Mouse (Mus musculus) left cerebral cortex, postnatal 36 days (tissue): ENCODE measurements around the gene Rarb. TPM values are rescaled to one million over a fixed set of nuclear protein-coding genes. Genes with fewer than 3 reads are reported as not detected.

Experiments used
- DNase-seq, 2 experiments: peaks; one replicate each; pipeline ENCODE4 v3.0.0; 2021 to 2022; ENCODE audit warnings: low spot score in 2 of 2, mixed read lengths in 1 of 2
- intact Hi-C: fragments of 180-260 bp; cut with DNase I; formaldehyde crosslinking; loops from one replicate; pipeline ENCODE4 v1.15.1; 2025
- total RNA-seq, 2 experiments: library from RNA; stranded (reverse); gene quantifications; 2 replicates each; pipeline ENCODE4 v1.2.3; 2021

Rarb gene
- total RNA-seq, 2 experiments from 2014 or later, result 12.5 to 18.6 TPM

DNA sequence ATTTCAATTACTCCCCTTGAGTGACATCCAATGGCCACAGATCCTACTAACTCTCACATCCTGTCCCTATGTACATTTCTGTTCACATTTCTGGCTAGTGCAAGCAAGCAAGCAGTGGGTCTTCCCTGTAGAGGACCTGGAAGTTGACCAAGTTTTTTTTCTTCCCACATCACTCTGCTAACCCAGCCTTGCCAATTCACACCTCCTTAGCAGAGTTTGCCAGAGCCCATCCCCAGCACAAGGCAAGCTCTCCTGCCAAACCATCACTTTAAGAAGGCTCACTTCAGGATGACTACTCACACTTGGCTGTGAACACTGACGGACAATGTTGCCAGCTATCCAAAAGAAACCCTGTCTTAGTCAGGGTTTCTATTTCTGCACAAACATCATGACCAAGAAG lies 80.4 kb downstream of the Rarb start:
- peak; percentile 51 to 64 for DNase-seq
- intact Hi-C loops, result loop anchor here (5.0 kb wide), 1 partner anchor 61 kb away; no protein-coding TSS in a partner anchor

DNA sequence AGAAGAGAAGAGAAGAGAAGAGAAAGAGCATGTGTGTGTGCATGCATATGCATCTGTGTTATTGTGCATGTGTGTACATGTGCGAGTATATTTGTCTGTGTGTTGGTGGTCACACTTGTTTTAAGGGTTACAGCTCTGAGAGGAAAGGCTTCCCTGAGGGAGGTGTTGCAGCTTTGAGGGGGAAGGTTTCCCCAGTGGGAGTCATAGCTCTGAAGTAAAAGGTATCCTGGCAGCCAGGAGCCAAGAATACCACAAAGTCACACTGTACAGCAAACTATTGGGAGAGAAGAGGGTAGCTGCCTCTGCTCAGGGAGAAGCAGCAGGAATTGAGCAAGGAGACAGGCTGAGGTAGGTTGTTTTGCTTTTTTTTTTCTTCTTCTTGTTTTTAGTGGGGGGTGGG lies 81.2 kb downstream of the Rarb start:
- intact Hi-C loops, result loop anchor here (5.0 kb wide), 1 partner anchor 60 kb away; no protein-coding TSS in a partner anchor
- no peak for DNase-seq

DNA sequence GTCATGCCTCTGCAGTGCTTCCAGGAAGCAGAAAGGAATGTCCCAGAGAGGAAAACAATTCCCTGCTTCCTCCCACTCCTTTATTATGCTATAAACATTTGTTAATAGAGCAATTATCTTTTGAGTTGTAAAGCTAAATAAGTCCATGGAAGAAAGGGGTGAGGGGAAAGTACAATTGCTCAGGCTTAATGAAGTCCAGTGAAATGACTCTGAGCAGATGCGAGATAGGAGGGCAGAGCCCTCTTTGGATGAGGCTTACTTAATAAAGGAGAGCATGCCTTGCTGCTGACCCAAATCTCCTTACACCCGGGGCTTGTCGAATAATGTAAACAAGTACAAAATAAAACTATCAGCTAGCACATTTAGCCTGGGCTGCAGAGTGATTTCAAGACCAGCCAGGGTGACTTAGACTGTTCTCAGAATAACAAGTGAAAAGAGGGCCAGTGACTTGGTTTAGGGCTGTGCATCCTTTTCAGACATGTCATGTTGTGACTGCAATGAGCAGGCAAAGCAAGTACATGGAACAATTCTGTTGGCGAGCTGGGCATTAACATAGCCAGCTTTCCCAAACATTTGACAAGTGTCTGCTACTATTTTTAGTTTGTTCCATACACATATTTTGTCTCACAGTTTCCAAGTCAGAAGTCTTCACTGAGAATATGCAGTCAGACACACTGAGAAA lies 83.5 kb downstream of the Rarb start:
- no peak for DNase-seq
- intact Hi-C loops, result loop anchor here (5.0 kb wide), 1 partner anchor 58 kb away; no protein-coding TSS in a partner anchor

DNA sequence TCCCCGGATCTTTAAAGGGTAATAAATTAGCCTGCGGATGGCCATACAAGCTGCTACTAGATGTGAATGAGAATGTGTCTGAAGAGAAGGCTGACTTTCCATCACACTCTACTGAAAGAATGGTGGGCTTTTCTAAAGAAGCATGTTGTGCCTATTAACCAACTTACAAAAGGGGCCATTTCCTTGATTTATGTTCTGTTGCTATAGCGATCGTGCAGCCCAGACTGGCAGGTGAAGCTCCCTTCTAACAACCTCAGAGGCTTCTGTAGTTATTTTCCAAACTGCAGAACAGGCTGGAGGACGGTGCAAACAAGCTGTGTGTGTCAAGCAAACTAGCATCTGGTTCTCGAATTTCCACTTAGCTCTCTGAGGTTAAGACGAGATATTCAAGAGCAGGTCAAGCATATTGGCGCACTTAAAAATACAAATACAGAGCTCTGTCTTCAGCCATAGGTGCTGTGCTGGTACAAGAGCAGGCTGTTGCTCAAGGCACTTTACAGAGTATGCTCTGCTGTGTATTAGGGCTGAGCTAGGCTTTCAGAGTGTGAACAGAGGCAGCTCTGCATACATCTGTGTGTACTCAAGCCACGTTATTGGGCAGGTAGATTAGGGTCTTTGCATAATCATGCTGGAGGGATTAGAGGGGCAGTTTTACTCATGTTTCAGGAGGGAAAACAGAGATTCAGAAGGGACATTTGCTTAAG lies 85.2 kb downstream of the Rarb start:
- intact Hi-C loops, result no loop called here
- no peak for DNase-seq

DNA sequence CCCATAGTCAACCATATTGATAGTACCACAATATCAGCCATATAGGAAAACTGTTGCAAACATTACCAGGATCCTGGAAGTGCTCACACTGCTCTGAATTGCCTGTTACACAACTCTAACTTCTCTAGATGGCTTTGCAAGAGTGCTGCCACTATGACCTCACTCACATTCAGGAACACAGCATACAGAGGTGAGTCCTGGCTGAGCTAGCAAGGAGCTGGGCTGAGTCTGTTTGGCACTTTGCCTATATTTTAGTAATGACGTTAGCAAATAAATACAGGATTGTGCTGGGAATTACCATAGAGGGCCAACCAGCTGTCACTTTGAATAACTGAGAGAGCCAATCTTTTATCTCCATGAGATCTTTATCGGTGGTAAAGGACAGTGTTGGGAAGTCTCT lies 86.9 kb downstream of the Rarb start:
- intact Hi-C loops, result no loop called here
- no peak for DNase-seq

DNA sequence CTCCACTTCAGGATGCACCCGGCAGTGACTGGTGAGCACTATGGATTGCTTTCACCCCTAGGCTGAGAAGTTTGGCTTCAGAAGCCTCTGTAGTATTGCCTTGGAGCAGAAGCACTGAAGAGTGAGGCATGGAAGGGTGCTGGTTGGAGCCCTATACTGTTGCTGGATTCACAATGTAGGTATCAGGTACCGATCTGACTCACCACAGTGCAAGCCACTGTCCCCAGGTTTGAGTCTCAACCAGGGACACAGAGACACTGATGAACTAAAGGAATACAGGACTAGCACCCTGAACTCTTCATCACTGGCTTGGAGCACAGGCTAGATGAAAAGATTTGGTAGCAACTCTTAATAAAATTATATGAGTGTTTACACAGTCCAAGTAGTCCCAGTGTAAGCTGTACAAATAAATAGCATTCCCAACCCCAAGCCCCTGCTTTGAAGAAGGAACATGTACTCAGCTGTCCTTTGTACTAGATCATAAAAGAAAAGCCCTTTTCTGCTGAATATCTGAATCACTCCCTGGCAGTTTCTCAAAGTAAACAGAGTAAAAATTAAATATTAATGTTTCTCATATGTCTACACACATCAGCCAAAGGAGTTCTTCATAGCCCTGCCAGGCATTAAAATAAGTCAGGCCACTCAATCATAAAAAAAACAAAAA lies 90.6 kb downstream of the Rarb start:
- no peak for DNase-seq
- intact Hi-C loops, result no loop called here

DNA sequence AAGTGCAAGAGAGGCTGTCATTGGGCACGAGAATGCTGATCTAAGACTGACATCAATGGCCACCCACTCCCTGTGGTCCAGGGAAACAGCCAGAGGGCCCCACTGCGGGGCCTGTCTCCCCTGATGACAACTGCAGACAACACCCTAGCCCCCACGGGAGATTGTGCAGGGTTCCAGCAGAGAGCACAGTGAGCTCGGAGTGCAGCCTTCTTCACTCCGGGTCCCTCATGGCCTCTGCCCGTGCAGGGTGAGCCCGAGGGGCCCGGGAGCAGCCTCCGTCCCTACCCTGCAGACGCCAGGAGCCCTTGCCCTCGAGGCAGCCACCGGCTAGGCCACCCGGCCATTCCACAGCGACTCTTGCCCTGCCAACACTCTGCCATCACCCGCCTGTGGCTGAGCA lies 95.0 kb downstream of the Rarb start:
- intact Hi-C loops, result no loop called here
- no peak for DNase-seq

DNA sequence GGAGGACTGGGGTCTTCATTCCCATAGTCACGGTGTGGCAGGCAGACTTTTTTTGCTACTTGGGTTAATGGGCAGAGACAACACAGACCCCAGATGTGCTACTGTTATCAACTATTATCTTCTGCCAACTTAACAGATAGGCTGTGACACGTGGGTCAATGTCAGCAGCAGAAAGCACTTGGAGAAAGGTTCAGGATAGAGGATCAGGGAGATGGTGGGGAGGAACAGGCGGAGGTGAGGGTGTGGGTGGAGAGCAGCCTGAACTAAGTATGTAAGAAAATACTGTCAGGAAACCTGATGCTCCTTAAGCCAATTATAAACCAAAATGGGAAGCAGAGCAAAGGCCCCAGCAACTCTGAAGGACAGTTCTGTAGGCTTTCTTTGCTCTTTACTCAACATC lies 101.1 kb downstream of the Rarb start:
- no peak for DNase-seq
- intact Hi-C loops, result no loop called here

DNA sequence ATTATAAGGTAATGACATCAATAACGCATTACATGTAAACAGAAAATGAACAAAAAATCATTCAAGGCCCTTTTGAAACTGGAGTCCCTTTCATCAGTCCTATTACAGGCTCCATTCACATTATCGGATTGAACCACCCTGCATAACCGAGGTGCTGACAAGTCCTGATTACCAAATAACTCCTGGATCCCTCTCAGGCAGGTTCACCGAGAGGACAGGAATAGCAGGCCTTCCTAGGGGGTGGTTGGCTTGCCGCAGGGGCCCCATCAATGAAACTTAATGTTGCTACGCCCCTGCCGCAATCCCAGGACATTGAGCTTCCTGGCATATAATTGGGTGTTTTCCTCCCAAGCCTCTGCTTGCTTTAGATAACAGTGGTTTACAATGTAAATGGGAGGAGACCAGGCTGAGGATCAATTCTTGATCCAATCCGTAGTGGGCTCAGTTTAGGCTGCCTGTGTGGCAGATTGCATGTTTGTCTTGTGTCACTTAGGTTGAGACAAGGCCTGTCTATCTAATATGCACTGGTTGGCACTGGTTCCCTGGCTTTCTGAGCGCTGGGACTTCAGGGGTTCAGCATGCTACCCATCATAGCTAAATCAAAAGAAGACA lies 104.5 kb downstream of the Rarb start:
- no peak for DNase-seq
- intact Hi-C loops, result no loop called here

DNA sequence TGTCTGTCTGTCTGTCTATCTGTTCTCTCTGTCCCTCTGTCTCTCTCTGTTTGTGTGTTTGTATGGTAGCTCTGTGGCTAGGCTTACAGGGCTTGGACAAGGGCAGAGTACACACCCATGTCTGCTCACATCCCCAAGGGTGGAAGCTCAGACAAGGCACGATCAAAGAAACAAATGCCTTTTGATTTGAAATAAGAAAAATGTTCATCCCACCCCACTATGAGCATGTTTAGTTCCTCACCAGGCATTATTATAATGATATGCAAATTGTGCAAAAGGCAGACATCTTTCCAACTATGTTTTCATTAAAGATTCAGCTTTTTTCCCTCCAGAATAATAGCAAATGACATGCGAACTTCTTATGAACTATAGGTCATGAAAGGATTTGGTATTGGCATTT lies 105.2 kb downstream of the Rarb start:
- no peak for DNase-seq
- intact Hi-C loops, result no loop called here

DNA sequence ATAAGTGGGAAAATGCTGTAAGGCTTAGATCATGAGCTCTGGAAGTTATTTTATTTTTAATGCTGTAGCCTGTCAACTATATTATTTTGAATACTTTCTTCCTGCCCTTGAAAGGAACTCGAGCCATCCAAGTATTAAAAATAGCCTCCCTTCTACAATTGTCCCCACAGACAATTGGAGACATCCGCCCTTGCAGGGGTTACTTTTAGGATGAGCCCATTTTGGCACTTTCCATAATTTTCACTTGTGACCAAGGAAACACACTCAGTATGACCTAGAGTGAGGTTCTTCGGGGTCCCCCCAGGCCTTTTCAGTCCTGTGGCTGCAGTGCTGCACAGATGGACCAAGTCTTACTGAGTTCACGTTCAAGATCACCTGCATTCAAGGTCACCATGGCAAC lies 119.7 kb downstream of the Rarb start:
- DNase-seq, result no peak
- intact Hi-C loops, result no loop called here

DNA sequence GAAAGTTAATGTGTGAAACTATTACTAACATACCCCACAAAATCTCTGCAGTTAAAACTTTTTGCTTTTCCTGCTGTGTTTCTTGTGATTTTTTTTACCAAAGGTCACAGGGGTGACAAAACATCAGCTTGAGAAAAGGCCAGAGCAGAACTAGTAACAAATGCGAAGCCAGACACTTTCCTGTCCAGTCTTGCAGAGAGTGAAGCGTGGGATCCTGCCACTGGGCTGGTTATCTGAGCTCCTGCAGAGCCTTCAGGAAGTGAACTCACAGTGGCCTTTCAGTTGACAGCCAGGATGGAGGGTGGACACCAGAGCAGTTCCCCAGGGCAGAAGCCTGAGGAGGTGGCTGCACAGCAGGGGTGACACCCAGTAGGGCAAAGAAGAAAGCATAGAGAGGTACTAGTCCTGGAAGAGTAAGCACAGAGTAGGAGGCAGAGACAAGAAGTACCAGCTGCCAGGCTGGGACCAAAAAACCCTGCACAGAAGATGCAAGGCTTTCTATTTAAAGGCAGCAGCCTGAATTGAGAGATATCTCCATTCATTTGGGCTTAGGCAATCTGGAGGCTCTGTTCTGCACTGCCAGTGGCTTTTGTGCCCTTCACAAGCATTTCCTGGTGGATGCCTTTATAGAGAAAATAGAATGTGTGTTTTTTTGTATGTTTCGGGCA lies 123.4 kb downstream of the Rarb start:
- intact Hi-C loops, result no loop called here
- peak; percentile 38 to 53 for DNase-seq

DNA sequence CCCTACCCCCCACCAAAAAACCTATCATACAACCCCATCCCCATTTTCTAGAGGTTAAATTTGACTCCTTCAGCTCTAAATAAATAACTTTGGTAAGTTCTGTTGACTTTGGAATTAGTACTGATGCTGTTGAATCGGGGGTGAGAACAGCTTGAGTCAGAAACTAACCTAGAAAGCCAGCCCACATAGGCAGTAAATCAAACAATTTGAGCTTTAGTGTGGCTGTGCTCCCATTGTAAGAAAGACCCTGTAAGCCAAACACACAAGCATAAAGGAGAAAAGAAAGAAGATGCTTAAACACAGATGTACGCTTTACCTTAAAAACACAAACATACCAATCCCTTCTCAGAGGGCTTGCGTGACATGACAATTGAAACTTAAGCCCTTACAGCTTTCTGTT lies 140.6 kb downstream of the Rarb start:
- intact Hi-C loops, result loop anchor here (5.0 kb wide), 1 partner anchor 59 kb away; no protein-coding TSS in a partner anchor
- no peak for DNase-seq

DNA sequence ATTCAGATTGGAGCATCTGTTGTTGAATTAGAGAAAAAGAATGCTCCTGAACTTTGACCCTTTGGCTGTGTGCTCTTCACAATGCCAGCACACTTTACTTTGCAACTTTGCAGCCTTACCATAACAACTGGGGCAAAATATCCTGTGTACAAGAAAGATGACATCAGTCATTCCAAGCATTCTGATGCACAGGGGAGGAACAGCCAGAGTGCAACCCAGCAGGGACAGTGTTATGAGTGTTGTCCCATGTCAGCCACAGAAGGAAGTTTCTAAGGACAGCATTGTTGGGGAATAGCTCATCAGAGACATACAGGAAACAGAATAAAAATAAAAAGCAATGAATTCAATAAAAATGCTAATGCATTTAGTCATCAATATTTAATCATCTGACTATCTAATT lies 141.9 kb downstream of the Rarb start:
- intact Hi-C loops, result loop anchor here (5.0 kb wide), 1 partner anchor 60 kb away; no protein-coding TSS in a partner anchor

DNA sequence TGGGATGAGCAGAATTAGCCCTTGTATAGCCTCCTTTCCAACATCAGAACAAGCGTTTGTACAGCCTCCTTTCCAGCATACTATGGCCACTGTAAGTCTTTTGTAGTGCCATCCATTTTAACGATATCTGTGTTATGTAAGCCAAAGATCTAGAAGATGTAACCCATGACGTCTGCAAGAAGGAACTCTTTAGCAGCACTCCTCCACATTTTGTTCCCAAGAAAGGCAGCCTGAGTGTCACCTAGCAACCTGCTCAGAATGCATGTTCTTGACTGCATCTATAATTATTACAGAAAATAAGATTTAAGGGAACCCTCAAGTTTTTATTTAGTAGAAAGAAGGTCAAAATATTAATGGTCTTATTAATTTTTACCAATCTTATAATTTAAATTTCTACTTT lies 148.4 kb downstream of the Rarb start:
- intact Hi-C loops, result no loop called here
- DNase-seq, result peak; percentile 18 to 21

More for the DNA sequence above, 141.9 kb downstream of the Rarb start:
- no peak for DNase-seq

DNA sequence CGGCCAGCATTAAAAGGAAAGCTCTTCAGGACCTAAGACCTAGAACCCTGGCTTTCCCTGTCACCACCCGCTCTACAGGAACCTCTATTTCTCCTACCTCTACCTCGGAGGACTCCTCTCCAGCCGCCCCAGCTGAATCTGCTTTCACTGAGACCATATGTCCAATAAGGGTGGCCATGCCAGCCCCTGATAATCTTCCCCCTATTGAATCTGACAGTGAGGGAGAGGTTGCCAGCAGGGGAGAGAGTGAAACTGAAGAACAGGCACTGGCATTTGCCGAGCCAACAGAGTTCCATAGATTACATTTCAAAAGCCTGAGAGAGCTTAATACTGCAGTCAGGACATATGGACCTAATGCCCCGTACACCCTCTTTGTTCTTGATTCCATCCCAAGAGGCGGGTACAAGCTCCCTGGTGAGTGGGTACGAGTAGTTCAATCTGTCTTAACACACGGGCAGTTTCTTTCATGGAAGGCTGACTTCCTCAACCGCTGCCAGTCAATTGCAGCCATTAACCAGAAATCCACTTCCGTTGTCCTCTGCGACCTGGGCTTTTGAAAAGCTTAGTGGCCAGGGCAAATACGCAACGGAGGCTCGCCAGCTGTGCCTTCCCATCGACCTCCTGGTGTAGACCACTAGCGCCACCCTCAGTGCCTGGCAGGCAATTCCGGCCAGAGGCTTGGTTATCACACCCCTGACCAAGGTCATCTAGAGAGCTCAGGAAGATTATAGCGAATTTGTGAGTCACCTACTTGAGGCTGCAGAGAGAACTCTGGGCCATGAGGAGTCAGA lies 179.6 kb downstream of the Rarb start:
- no peak for DNase-seq

DNA sequence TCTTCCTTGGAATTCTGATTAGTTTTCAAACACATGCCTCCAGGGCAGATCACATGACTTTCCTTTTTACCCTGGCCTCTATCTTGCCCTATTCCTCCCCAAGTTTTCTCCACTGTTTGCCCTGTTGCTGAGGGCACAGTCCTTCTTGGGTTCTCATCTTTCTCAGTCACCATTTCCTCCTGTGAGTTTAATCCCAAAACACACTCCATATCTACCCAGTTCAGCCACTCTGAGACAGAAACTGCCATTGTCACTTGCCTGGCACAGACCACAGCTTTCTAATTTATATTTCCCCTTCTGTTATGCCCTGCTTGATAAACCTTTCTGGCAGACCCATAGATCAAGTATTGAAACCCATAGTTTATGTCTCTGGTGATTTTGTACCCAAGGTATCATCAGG lies 205.0 kb downstream of the Rarb start:
- intact Hi-C loops, result no loop called here

More for the DNA sequence above, 179.6 kb downstream of the Rarb start:
- intact Hi-C loops, result no loop called here

DNA sequence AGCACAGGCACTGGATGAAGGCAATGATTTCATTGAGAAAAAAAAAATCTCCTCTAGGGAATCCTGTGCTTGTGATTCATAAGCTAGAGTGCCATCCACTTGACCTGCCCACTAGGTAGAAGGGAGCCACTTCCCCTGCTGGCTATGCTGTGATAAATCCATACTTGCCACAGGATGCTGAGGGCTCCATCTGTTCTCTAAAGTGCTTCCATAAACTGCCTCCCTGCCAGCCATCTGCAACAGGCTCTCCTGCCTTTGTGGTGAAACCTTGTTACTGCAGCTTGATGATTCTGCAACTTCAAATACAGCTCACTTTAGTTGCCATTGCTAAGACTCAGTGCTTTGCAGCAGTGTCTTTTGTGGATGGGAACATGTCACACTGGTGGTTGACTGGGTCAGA lies 213.5 kb downstream of the Rarb start:
- intact Hi-C loops, result no loop called here
- no peak for DNase-seq

More for the DNA sequence above, 205.0 kb downstream of the Rarb start:
- DNase-seq, result no peak
